Mouse (Mus musculus): ENCODE measurements at regions not wholly inside any gene's neighbourhood (a gene's known extent, or its start where the extent isn't known, plus 50 kb on each side); places are given as distances from the start of the nearest gene placed in this dataset.

DNA sequence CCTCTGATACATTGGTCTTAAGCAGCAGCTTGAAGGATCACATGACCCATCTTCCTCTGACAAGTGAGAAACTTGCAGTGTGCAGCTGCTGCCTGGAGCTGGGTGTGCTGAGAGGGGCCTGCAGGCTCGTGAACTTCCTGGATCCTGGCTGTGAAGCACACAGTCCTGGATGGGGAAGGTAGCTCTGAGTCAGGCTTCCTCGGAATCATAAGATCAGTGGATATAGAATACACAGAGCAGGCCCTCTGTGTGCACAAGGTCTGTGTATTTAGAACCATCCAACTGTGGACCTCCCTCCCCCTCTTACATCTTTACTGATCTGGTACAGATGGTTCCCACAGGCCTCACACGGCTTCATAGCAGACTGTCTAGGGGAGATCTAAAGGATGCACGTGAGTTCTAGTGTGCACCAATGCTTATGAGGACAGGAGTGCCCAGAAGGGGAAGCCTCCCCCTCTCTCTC, 143.1 kb upstream of the Gm26897 start:
- ATAC-seq (replicated peaks; ENCODE audit: low FRiP score, low TSS enrichment, poor library complexity, severe bottlenecking): no peak

DNA sequence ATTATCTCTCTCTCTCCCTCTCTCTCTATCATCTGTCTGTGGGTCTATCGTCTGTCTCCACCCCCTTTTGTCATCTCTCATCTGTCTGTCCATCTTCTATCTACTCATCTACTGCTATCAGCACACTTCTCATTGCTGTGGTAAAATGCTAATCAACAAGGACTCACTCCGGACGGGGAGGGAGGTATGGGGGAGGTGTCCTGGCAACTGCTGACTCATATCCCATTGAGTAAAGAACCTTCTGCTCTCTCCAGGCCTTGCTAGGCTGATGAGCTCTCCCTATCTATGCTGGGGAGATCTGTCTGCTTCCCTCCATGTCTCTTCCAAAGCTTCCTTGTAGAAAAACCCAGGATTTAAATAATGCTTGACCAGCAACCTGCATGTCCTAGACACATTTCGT, 140.9 kb upstream of the Gm26897 start:
- ATAC-seq (replicated peaks; ENCODE audit: low FRiP score, low TSS enrichment, poor library complexity, severe bottlenecking): peak; percentile 41

DNA sequence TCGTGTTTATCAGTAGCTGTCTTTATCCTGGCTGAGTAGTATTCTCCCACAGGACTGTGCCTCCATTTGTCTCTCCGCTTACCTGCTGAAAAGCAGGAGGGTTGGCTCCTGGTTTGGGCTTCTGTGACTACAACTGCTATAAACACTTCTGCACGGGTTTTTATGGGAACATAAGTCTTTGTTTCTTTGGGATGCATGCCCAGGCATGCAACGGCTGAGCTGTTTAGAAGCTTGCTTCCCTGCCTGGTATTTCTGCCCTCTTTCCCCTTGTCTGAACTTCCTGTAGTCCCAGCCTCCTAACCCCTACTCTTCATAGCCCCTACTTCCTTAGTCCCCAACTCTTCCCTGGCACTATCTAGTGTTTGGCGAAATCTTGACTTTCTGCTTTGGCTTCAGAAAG, 139.6 kb upstream of the Gm26897 start:
- ATAC-seq (replicated peaks; ENCODE audit: low FRiP score, low TSS enrichment, poor library complexity, severe bottlenecking): no peak

DNA sequence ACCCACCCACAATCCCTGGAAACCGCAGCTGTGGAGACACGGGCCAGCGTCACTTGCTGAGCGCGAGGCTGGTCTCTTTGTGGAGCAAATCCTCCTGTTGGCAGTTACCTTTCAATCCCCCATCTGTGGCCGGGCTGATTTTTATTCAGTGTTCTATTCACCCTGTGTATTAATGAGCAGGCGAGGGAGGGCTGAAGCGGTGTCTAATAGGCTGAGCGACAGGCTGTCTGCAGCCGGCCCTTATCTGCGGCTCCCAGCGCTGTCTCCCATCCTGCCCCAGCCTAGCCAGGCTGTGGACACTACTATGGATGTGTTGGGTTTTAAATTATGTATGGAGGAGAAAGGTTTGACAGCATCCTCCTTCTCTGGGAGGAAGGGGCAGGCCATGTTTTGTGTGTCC, 138.3 kb upstream of the Gm26897 start:
- ATAC-seq (replicated peaks; ENCODE audit: low FRiP score, low TSS enrichment, poor library complexity, severe bottlenecking): 0 out of 2 replicates have a peak, but pooled peaks have one; percentile 75

DNA sequence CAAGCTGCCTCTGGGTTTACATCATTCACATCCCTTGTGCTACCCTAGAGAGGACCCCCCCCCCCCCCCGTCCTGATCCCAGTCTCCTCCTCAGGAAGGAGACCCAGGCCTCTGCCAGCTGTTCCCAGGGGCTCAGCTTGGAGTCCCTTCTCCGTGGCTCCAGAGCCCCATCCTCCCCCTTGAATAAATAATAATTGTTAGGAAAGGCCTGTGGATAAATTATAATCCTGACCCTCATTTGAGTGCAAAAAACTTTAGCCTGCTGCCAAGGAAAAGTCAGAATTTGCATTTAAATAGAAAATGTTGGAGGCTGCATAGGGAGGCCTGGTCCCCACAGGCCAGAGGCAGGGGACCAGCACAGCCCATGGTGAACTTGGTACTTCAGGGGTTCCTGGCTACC, 136.0 kb upstream of the Gm26897 start:
- no peak for ATAC-seq (replicated peaks; ENCODE audit: low FRiP score, low TSS enrichment, poor library complexity, severe bottlenecking)

DNA sequence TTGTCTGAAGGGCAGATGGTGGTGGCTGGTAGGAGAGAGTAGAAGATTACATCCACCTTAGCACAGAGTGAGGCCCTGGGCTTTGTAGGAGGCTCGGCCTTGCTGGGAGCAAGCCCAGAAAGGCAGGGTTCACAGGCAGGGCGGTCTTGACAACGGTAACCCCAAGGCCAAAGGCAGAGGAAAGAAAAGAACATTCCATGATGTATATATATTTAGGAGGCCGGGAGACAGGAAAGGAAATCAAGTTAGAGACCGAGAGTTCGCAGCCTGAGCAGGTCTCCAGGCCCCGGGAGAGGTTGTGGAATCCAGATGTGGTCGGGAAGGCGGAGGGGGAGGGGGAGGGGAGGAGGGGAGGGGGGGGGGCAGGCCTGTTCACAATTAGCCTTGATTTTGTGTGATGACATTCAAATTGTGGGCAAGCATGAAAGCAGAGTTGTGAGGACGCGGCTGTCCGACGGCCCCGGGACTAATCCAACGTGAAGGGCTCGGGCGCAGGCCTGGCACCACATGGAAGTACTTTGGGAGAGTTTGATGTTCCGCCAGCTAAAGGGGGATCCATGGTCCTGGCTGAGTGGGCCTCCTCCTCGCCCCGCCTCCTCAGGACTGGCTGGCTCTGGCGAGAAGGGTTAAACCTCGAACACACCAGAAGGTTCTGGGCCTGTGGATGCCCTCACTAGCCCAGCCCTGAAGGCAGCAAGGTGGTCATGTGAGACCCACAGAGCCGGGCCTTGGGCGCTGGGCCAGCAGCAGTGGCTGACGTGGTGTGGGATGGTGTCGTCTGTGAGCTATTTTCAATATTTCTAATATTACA, 131.8 kb upstream of the Gm26897 start:
- 0 out of 2 replicates have a peak, but pooled peaks have one; percentile 33 for ATAC-seq (replicated peaks; ENCODE audit: low FRiP score, low TSS enrichment, poor library complexity, severe bottlenecking)

DNA sequence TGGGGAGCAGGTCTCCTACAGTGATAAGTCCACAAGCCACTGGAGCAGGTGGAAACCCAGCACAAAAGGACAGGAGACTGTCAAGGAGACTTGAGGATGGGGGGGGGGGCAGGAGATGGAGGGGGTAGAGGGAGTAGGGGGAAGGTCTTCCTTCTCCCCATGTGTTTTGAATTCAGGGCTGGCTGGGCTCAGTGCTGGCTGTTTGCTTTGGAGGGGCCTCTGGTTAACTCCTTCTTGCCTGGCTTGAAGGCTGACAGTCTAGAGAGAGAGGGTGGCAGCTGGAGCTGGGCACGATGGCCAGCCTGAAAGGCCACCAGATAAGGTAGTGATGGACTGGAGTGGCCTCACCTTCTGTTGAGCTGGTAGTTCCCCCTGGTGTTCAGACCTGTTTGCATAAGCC, 120.0 kb upstream of the Gm26897 start:
- no peak for ATAC-seq (replicated peaks; ENCODE audit: low FRiP score, low TSS enrichment, poor library complexity, severe bottlenecking)

DNA sequence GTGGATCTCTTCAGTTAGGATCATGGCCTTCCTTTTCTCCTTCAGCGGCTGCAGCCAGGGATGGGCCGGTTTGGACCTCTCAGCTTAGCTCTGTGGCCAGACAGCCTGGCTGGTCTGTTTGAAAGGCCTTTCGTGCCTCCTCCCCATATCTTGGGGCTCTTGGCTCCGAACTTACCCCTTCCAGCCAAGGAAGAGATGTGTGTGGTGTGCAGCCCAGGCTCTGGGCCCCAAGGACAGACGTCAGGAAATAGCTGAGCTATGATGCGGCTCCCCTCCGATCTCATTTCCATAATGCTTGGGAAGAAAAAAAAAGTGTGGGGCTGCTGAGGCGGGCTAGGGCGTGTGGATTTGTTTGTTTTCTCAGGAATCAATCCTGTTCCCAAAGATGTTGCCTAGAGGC, 113.8 kb upstream of the Gm26897 start:
- no peak for ATAC-seq (replicated peaks; ENCODE audit: low FRiP score, low TSS enrichment, poor library complexity, severe bottlenecking)

DNA sequence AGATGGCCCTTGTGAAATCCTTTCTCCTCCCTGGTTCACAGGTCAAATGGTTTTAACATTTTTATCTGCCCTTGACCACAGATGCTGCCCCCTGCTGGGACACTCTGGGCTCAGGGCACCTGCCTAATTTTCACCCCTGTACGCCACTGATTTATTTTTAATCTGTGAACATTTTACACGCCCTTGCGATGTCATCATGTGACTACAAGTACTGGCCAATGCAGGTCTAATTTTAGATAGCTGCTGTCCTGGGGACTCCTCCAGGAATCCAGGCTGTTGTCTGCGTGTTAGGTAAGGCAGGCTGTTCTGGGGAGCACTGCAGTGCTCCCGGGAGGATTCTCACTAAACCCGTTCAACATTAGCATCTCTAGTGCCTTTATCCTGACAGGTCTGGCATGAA, 113.1 kb upstream of the Gm26897 start:
- no peak for ATAC-seq (replicated peaks; ENCODE audit: low FRiP score, low TSS enrichment, poor library complexity, severe bottlenecking)

DNA sequence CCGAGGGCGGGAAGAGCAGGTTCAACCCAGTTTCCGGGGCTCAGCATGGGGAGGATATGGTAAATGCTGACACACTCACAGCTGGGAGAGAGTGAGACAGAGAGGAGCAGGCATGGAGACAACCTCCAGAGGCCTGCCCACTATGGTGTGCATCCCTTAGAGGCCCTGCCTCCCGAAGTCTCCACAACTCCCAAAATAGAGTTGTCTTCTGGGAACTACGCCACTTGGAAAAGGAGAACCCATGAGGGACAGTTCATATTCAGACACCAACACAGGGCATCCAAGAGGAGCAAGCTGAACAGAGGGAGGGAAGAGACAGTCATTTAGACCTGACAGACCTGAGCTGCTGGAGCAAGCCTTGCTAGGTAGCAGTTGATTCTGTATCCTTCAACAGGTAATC, 111.2 kb upstream of the Gm26897 start:
- no peak for ATAC-seq (replicated peaks; ENCODE audit: low FRiP score, low TSS enrichment, poor library complexity, severe bottlenecking)

DNA sequence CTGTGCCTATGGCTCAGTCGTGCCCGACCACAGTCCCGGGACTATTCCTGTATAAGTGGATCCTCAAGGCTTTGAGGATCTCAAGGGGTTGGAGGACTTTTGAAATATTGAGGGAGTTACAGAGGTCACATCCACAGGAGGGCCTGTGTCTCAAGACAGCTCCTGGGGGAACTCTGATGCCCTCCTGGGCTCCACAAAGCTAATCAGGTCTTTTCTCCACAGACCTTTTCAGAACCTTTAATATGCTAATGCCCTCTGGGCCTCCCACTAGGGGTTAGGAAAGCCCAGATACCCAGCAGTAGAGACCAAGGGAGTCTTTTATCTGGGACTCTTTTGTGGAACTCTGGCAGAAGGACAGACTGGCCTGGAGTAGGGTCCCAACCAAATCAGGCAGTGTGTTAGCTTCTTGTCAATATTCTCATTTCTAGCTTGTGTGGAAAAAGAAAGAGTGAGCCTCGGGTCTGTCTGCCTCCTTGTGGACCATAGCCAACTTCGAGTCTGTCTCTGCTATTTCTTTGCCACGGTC, 107.4 kb upstream of the Gm26897 start:
- ATAC-seq (replicated peaks; ENCODE audit: low FRiP score, low TSS enrichment, poor library complexity, severe bottlenecking): no peak

DNA sequence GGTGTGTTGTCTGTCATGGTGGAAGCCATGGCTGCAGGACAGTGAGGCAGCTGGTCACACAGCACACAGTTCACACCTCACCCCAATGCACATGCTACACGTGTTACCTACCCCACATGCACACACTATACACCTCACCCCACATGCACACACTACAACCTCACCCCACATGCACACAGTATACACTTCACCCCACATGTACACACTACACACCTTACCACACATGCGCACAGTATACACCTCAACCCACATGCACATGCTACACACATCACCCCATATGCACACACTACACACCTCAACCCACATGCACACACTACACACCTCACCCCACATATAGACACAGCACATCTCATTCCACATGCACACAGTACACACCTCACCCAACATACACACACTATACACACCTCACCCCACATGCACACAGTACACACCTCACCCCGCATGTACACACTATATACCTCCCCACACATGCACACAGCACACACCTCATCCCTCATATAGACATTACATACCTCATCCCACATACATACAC, 103.3 kb upstream of the Gm26897 start:
- no peak for ATAC-seq (replicated peaks; ENCODE audit: low FRiP score, low TSS enrichment, poor library complexity, severe bottlenecking)

DNA sequence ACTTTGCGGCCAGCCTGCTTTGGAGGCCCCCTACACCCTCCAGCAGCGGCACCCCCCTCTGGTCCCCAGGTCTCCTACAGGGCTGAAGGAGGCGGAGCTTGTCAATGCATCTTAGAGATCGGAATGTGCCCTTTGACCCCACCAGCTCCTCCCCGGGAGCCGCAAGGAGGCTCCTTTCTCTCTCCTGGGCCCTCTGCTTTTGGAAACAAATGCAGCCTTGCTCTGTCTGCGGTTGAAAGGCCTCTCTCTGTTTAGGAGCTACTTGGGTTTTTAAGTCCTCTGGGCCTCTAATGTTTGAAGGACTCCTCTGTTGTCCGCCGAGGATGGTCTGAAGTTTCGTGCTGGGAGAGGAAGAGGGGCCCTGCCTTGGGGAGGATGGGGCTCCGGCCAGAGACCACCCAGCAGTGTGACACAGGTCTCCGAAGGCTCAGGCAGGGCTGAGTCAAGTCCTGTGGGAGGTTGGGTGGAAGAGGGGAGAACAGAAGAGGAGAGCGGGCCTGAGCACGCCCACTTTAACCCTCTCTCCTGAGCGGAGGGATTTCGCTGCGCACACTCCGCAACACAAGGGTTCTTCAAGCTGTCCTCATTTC, 102.1 kb upstream of the Gm26897 start:
- no peak for ATAC-seq (replicated peaks; ENCODE audit: low FRiP score, low TSS enrichment, poor library complexity, severe bottlenecking)

DNA sequence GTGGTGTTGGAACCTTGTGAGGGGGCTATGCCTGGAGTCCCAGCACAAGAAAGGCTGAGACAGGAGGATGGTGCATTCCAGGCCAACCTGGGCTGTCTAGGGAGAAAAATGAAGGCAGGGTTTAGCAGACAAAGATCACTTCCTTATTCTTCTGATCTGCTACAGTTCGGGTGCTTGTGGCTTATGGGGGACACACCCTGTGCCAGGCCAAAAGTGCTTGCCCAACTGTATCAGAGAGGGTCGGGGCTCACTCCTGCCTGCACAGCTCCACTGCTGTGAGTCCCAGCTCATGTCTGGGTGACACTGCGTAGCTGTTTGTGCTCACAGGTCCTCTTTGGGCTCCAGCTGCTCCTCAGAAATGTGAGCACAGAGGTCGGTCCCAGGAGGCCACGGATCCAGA, 98.6 kb upstream of the Gm26897 start:
- ATAC-seq (replicated peaks; ENCODE audit: low FRiP score, low TSS enrichment, poor library complexity, severe bottlenecking): no peak

DNA sequence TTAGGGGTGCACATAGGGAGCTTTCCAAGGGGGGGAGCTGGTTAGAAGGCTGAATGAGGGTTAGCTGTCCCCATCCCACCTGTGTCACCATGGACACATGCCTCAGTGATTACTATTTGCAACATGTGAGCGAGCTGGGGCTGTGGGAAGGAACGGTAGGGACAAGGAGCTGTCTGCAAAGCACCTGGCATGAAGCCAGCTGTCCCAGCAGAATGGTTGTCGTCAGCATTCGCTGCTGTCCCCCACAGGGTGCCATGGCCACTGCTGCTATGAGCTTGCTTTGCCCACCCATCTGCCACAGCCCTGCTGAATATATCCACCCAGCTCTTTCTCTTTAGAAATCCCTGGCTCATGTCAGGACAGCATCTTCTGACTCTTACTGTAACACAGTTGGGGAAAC, 96.8 kb upstream of the Gm26897 start:
- ATAC-seq (replicated peaks; ENCODE audit: low FRiP score, low TSS enrichment, poor library complexity, severe bottlenecking): no peak

DNA sequence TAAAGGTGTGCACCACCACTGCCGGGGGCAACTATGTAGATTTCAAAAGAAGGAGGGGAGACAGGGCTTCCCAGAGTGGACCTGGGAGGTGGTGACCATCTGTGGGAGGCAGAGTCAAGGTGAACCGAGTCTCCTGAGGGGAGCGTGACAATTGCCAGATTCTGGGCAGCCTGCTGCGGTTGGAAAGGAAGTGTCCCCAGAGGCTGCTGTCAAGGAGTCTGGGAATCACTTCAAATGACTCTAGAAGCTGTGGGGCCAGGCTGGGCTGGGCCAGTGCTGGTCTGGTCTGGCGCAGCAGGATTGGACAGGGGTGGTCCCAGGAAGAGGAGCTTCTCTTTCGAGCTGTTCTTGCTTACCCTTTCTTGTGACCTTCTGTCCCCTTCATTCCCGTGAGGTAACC, 95.4 kb upstream of the Gm26897 start:
- ATAC-seq (replicated peaks; ENCODE audit: low FRiP score, low TSS enrichment, poor library complexity, severe bottlenecking): no peak

DNA sequence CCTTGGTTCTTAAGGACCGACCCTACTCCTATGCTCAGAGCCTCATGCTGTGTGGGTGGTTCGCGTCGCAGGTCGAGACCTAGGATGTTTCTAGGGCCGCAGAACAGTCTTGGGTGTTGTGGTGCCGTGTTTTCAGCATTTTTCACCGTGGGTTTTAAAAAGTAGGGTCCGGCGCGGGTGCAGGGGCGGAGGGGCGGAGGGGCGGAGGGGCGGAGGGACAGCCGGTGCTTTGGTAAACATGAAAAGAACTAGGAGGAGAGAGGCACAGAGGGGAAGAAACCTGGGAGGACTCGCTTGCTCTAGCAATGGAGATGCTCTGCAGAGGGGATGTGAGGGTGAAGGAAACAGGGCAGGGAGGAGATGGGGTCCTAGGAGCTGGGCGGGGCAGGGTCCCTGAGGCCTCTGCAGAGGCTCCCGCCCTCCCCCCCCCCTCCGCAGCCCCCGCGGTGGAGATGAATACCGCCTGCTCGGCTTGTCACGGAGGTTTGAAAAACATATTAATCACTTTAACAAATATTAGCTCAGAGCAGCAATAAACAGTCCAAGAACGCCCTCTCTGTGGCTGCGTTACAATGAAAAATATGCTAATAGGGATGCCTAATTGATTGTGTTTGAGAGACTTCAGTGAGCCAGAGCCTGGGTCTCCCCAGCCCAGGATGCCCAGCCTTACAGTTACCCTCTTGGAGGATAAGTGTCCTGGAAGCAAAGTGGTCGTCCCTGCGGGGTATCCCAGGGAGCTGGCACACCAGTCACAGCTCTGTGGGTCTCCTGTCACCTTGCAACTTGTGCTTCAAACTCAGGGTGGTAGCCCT, 94.0 kb upstream of the Gm26897 start:
- no peak for ATAC-seq (replicated peaks; ENCODE audit: low FRiP score, low TSS enrichment, poor library complexity, severe bottlenecking)

DNA sequence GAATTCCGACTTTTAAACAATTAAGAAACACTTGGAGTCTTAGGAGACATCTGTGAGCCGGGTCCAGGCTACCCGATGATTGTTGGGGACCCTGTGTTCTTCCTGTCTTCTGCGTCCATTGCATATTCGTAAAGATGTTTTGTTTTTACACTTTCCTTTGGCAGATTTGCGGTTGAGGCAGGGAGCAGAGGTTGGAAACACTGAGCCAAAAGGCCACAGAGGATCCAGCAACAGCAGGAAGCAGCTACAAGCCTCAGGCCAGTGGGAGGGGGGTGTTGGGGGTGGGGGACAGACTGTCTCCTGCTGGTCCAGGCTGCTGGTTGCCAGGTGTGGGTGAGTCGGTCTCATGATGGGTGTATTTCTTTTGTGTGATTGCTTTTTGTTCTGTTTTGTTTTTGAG, 92.7 kb upstream of the Gm26897 start:
- no peak for ATAC-seq (replicated peaks; ENCODE audit: low FRiP score, low TSS enrichment, poor library complexity, severe bottlenecking)

DNA sequence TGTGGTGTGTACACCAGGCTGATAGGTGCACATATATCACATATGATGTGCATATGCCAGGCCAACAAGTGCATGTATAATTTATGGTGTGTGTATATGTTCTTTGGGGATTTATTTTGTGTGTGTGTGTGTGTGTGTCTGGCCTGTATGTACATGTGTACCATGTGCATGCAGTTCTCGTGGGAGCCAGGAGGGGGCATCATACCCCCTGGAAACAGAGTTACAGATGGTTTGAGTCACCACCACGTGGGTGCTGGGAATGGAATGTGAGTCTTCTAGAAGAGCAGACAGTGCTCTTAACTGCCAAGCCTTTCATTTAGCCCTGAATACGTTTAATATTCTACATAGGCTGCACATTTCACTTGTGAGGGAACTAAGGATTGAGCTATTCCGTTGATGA, 92.0 kb upstream of the Gm26897 start:
- no peak for ATAC-seq (replicated peaks; ENCODE audit: low FRiP score, low TSS enrichment, poor library complexity, severe bottlenecking)

DNA sequence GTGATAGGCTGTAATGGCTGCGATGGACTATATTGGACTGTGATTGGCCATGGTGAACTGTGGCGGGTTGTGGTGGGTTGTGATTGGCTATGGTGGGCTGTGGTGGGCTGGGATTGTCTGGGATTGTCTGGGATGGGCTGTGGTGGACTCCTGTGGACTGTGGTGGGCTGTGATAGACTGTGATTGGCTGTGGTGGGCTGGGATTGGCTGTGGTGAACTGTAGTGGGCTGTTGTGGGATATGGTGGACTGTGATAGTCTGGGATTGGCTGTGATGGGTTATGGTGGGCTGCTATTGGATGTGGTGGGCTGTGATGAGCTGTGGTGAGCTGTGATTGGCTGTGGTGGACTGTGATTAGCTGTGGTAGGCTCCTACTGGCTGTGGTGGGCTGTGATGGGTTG, 89.6 kb upstream of the Gm26897 start:
- no peak for ATAC-seq (replicated peaks; ENCODE audit: low FRiP score, low TSS enrichment, poor library complexity, severe bottlenecking)

All from megakaryocyte-erythroid progenitor cell, adult 5-6 weeks (primary cell).